Mouse (Mus musculus): Measurements from ENCODE around the gene Nubp2. TPM values are rescaled to one million over a fixed set of nuclear protein-coding genes. Genes with fewer than 3 reads are reported as not detected.
A peak's percentile ranks its signal among the peaks of the same experiment; 100 is the strongest.

The Nubp2 gene
- polyA plus RNA-seq, 1 experiment from 2014 or later: 61.2 TPM

GRCm38 (mm10) chr17:24874989-24875388, 11.2 kb downstream of the Nubp2 start:
- 82% methylated on average over 8 of the region's 8 CpGs for WGBS
- H3K4me3 ChIP-seq: no peak overlapping the region
- no peak overlapping the region for H3K27ac ChIP-seq
- H3K27me3 ChIP-seq (replicated peaks): no peaks in the 10 kb centered on the region
- H3K4me1 ChIP-seq: no peaks in the 10 kb centered on the region
- no peak overlapping the region for H3K4me2 ChIP-seq
- no peak overlapping the region for H3K9ac ChIP-seq
- no peaks in the 10 kb centered on the region for H3K9me3 ChIP-seq
- H3K36me3 ChIP-seq (replicated peaks): no peaks in the 10 kb centered on the region
- no peak for ATAC-seq (replicated peaks)

- no peaks in the 10 kb centered on the region for H3K27me3 ChIP-seq (replicated peaks)
- H3K4me2 ChIP-seq: no peak overlapping the region
- no peaks in the 10 kb centered on the region for H3K9me3 ChIP-seq
- no peak overlapping the region for H3K4me3 ChIP-seq
- H3K9ac ChIP-seq: no peak overlapping the region
- H3K4me1 ChIP-seq: no peaks in the 10 kb centered on the region
- H3K27ac ChIP-seq: no peak overlapping the region
- no peak for ATAC-seq (replicated peaks)
- H3K36me3 ChIP-seq (replicated peaks): no peaks in the 10 kb centered on the region
- WGBS: 40% methylated on average over 1 of the region's 1 CpGs
Observed at GRCm38 (mm10) chr17:24874405-24874745, 11.8 kb downstream of the Nubp2 start.

- no peak overlapping the region for H3K9ac ChIP-seq
- no peak overlapping the region for H3K4me2 ChIP-seq
- no peaks in the 10 kb centered on the region for H3K36me3 ChIP-seq (replicated peaks)
- no peaks in the 10 kb centered on the region for H3K27me3 ChIP-seq (replicated peaks)
- H3K4me3 ChIP-seq: no peak overlapping the region
- H3K4me1 ChIP-seq: no peaks in the 10 kb centered on the region
- H3K27ac ChIP-seq: no peak overlapping the region
- no peaks in the 10 kb centered on the region for H3K9me3 ChIP-seq
- WGBS: 53% methylated on average over 4 of the region's 4 CpGs
- ATAC-seq (replicated peaks): no peak
Observed at GRCm38 (mm10) chr17:24873695-24874404, 12.3 kb downstream of the Nubp2 start.

GRCm38 (mm10) chr17:24867914-24868313, 18.2 kb downstream of the Nubp2 start:
- WGBS: 95% methylated on average over 10 of the region's 10 CpGs
- no peaks in the 10 kb centered on the region for H3K27me3 ChIP-seq (replicated peaks)
- H3K4me1 ChIP-seq: no peaks in the 10 kb centered on the region
- no peaks in the 10 kb centered on the region for H3K9me3 ChIP-seq
- ATAC-seq (replicated peaks): no peak
- no peak overlapping the region for H3K4me3 ChIP-seq
- no peak overlapping the region for H3K4me2 ChIP-seq
- no peak overlapping the region for H3K9ac ChIP-seq
- 0 out of 2 replicates have a peak, but pooled peaks cover 5% of the 10 kb centered on the region for H3K36me3 ChIP-seq (replicated peaks)
- no peak overlapping the region for H3K27ac ChIP-seq

- 0 out of 2 replicates have a peak, but pooled peaks cover 14% of the 10 kb centered on the region for H3K36me3 ChIP-seq (replicated peaks)
- H3K27ac ChIP-seq: no peak within 1 kb of the TSS
- no peak within 1 kb of the TSS for H3K4me3 ChIP-seq
- no peaks in the 10 kb centered on the region for H3K4me1 ChIP-seq
- H3K9ac ChIP-seq: no peak within 1 kb of the TSS
- 90% methylated on average over 8 of the region's 8 CpGs for WGBS
- H3K4me2 ChIP-seq: no peak within 1 kb of the TSS
- H3K27me3 ChIP-seq (replicated peaks): no peaks in the 10 kb centered on the region
- H3K9me3 ChIP-seq: no peaks in the 10 kb centered on the region
- no peak for ATAC-seq (replicated peaks)
Observed at GRCm38 (mm10) chr17:24865776-24866175, 20.4 kb downstream of the Nubp2 start, which contains the start of gene Igfals. TSS of gene Igfals (plus strand) at chr17:24865997.

- H3K9ac ChIP-seq: no peak overlapping the region
- H3K27me3 ChIP-seq (replicated peaks): no peaks in the 10 kb centered on the region
- no peak for ATAC-seq (replicated peaks)
- peaks cover 14% of the 10 kb centered on the region; the same call in 1 of the 2 replicates for H3K36me3 ChIP-seq (replicated peaks)
- no peaks in the 10 kb centered on the region for H3K9me3 ChIP-seq
- no peak overlapping the region for H3K4me3 ChIP-seq
- no peak overlapping the region for H3K4me2 ChIP-seq
- WGBS: 95% methylated on average over 3 of the region's 3 CpGs
- H3K4me1 ChIP-seq: no peaks in the 10 kb centered on the region
- H3K27ac ChIP-seq: no peak overlapping the region
Observed at GRCm38 (mm10) chr17:24861785-24862184, 24.4 kb downstream of the Nubp2 start.

GRCm38 (mm10) chr17:24860076-24860475, 26.1 kb downstream of the Nubp2 start:
- ATAC-seq (replicated peaks): no peak
- H3K27ac ChIP-seq: no peak overlapping the region
- H3K4me3 ChIP-seq: no peak overlapping the region
- no peaks in the 10 kb centered on the region for H3K4me1 ChIP-seq
- no peak overlapping the region for H3K9ac ChIP-seq
- 92% methylated on average over 8 of the region's 8 CpGs for WGBS
- H3K27me3 ChIP-seq (replicated peaks): no peaks in the 10 kb centered on the region
- peaks cover 8% of the 10 kb centered on the region; the same call in 1 of the 2 replicates for H3K36me3 ChIP-seq (replicated peaks)
- H3K9me3 ChIP-seq: no peaks in the 10 kb centered on the region
- no peak overlapping the region for H3K4me2 ChIP-seq

GRCm38 (mm10) chr17:24858967-24859366, 27.2 kb downstream of the Nubp2 start:
- Histone ChIP-seq H3K27me3 (replicated peaks) (no peaks in the 10 kb centered on the region), H3K4me1 (no peaks in the 10 kb centered on the region), H3K27ac (no peak overlapping the region), H3K36me3 (replicated peaks) (peaks cover 8% of the 10 kb centered on the region; the same call in 1 of the 2 replicates), H3K9me3 (no peaks in the 10 kb centered on the region), H3K4me2 (no peak overlapping the region), H3K4me3 (no peak overlapping the region), H3K9ac (no peak overlapping the region)
- 92% methylated on average over 6 of the region's 6 CpGs for WGBS
- no peak for ATAC-seq (replicated peaks)

GRCm38 (mm10) chr17:24857831-24858470, 28.2 kb downstream of the Nubp2 start:
- Histone ChIP-seq H3K4me1 (no peaks in the 10 kb centered on the region), H3K27me3 (replicated peaks) (no peaks in the 10 kb centered on the region), H3K36me3 (replicated peaks) (peaks cover 8% of the 10 kb centered on the region; the same call in 1 of the 2 replicates), H3K9ac (no peak overlapping the region), H3K27ac (no peak overlapping the region), H3K4me2 (no peak overlapping the region), H3K4me3 (no peak overlapping the region), H3K9me3 (no peaks in the 10 kb centered on the region)
- no peak for ATAC-seq (replicated peaks)
- WGBS: 90% methylated on average over 8 of the region's 8 CpGs

GRCm38 (mm10) chr17:24856589-24856988, 29.6 kb downstream of the Nubp2 start:
- no peak overlapping the region for H3K27ac ChIP-seq
- peaks cover 7% of the 10 kb centered on the region; the same call in 1 of the 2 replicates for H3K36me3 ChIP-seq (replicated peaks)
- no peaks in the 10 kb centered on the region for H3K27me3 ChIP-seq (replicated peaks)
- no peak for ATAC-seq (replicated peaks)
- no peak overlapping the region for H3K9ac ChIP-seq
- 92% methylated on average over 13 of the region's 13 CpGs for WGBS
- no peak overlapping the region for H3K4me3 ChIP-seq
- no peak overlapping the region for H3K4me2 ChIP-seq
- H3K4me1 ChIP-seq: peaks cover 3% of the 10 kb centered on the region
- H3K9me3 ChIP-seq: no peaks in the 10 kb centered on the region

- Histone ChIP-seq H3K36me3 (replicated peaks) (peaks cover 3% of the 10 kb centered on the region; the same call in 1 of the 2 replicates), H3K4me1 (peaks cover 9% of the 10 kb centered on the region), H3K9me3 (no peaks in the 10 kb centered on the region), H3K4me2 (no peak overlapping the region), H3K9ac (no peak overlapping the region), H3K4me3 (no peak overlapping the region), H3K27me3 (replicated peaks) (no peaks in the 10 kb centered on the region), H3K27ac (no peak overlapping the region)
- ATAC-seq (replicated peaks): no peak
- WGBS: 84% methylated on average over 3 of the region's 3 CpGs
Observed at GRCm38 (mm10) chr17:24855838-24856464, 30.2 kb downstream of the Nubp2 start.

- peaks cover 3% of the 10 kb centered on the region; the same call in 1 of the 2 replicates for H3K36me3 ChIP-seq (replicated peaks)
- H3K9me3 ChIP-seq: no peaks in the 10 kb centered on the region
- H3K9ac ChIP-seq: peak overlapping the region; percentile 88; the same call in 1 of the 2 replicates
- peak overlapping the region; percentile 98 for H3K4me3 ChIP-seq
- H3K4me2 ChIP-seq: peak overlapping the region; percentile 95
- 84% methylated on average over 10 of the region's 10 CpGs for WGBS
- no peak for ATAC-seq (replicated peaks)
- H3K27ac ChIP-seq: no peak overlapping the region
- H3K27me3 ChIP-seq (replicated peaks): no peaks in the 10 kb centered on the region
- H3K4me1 ChIP-seq: peaks cover 26% of the 10 kb centered on the region
Observed at GRCm38 (mm10) chr17:24851381-24852125, 34.6 kb downstream of the Nubp2 start.

Data from midbrain, embryonic 15.5 days (tissue).